Mouse (Mus musculus): ENCODE results near the gene Hist1h2ag. TPM values are rescaled to one million over a fixed set of nuclear protein-coding genes. Genes with fewer than 3 reads are reported as not detected.
A peak's percentile ranks its signal among the peaks of the same experiment; 100 is the strongest.

Hist1h2ag gene
- total and polyA plus RNA-seq, 2 experiments from 2014 or later: 4.8 to 193 TPM

DNA sequence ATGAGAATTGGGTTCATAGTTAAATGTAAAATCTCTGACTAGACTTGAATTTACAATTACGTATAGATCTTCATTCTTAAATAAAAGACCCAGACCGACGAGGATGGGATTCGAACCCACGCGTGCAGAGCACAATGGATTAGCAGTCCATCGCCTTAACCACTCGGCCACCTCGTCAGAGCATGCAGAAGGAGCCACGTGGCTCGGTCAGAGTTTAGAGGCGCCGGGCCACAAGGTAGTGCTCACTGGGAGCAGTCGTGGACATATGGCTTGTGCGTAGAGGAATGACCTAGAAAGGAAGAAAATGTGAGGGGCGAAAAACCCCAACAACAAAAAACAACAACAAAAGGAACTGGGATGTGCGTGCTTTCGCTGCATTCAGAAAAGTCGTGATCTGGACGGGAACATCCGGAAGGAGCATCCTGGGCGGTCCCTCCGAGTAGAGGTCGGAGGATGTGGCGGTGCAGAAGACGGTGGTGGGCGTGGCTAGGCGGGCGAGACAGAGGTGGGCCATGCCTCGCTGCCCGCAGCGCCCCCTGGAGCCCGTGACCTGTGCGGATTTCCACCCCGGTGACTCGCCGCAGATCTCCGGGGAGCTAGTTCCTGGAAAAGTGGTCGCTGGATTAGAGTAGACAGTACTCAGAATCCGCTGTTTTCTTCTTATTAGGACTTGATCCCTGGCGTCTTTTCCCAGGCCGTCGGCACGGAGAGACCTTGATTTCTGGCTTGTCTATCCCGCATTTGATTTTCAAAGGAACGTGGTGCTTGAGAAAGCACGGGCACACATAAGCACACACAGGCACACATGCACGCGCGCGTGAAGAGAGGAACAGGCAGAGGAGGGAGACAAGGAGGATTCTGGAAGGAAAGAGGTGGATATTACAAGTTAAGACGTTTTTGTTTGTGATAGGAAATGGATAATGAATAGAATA is 8.1 kb upstream of the Hist1h2ag start:
- Histone ChIP-seq H3K4me3 (ENCODE audit: low read depth, low read length) (peak overlapping the region; percentile 58), H3K36me3 (ENCODE audit: insufficient read depth) (no peaks in the 10 kb centered on the region), H3K4me1 (ENCODE audit: insufficient read depth) (no peaks in the 10 kb centered on the region), H3K27me3 (ENCODE audit: insufficient read depth, low read length) (no peaks in the 10 kb centered on the region), H3K9ac (peak overlapping the region; percentile 72), H3K27ac (ENCODE audit: low read depth, low read length) (peak overlapping the region; percentile 89), H3K9me3 (ENCODE audit: low read length) (no peaks in the 10 kb centered on the region), H3K4me2 (ENCODE audit: low read depth) (peak overlapping the region; percentile 54)
- peak; percentile 84 for TF ChIP-seq CTCF (IDR thresholded peaks at IDR 0.05; ENCODE audit: low read depth)
- ATAC-seq: peak; percentile 93
- peak; percentile 92 for DNase-seq
- WGBS: under 1% methylated on average over 52 of the region's 52 CpGs

DNA sequence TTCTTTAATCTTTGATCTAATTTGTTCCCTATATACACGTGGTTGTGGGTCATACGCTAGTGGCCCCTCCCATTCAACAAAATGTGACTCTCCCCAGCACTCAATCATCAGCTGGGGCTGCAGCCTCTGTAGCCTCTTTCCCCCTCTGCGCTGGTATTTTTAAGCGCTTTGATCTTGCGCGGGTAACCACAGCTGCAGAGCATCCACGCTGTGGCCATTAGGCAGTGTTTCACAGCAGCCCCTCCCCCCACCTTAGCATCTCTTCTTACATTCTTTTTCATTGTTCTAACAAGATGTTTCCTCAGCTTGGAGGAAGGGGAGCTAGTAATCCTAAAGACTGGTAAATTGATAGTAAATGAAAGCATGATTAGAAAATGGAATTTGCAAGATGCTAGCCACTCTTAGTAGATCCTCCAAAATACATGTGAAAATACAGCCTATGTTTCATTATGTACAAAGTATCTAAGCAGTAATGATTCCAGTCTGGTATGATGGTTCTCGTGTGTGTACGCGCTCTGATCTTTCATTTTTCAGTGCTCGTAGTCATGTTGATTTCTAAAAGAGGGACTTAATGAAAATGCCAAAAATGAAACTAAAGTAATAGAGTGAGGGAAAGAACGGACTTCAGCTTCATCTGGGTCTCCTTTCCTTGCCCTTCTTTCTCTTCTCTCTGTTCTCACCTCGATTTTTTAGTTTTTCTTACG is 7.1 kb upstream of the Hist1h2ag start:
- peak; percentile 81 for DNase-seq
- Histone ChIP-seq H3K4me3 (ENCODE audit: low read depth, low read length) (peak overlapping the region; percentile 58), H3K9me3 (ENCODE audit: low read length) (no peaks in the 10 kb centered on the region), H3K27me3 (ENCODE audit: insufficient read depth, low read length) (no peaks in the 10 kb centered on the region), H3K4me1 (ENCODE audit: insufficient read depth) (no peaks in the 10 kb centered on the region), H3K36me3 (ENCODE audit: insufficient read depth) (no peaks in the 10 kb centered on the region), H3K27ac (ENCODE audit: low read depth, low read length) (peak overlapping the region; percentile 89), H3K4me2 (ENCODE audit: low read depth) (peak overlapping the region; percentile 54), H3K9ac (peak overlapping the region; percentile 72)
- no peak for TF ChIP-seq CTCF (IDR thresholded peaks at IDR 0.05; ENCODE audit: low read depth)
- WGBS: 2% methylated on average over 14 of the region's 14 CpGs
- ATAC-seq: peak; percentile 61

DNA sequence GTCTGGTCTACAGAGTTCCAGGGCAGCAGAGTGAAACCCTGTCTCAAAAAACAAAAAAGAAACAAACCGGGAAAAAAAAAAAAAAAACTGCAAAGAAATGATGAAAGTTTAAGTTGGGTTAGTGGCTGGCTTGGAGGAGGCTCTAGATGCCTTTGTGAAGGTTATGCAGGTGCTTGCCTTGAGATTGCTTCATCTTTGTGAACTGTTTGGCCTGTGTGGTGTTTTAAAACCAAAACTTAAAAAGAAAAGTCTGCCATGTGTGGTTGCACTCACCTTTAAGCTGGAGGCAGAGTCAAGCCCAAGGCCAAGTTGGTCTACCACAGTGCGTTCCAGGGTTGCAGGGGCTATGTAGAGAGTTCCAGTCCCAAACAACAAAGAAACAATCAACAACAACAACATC is 6.3 kb upstream of the Hist1h2ag start:
- DNase-seq (no peak), ATAC-seq (no peak)
- Histone ChIP-seq H3K9me3 (ENCODE audit: low read length) (no peaks in the 10 kb centered on the region), H3K27me3 (ENCODE audit: insufficient read depth, low read length) (no peaks in the 10 kb centered on the region), H3K4me2 (ENCODE audit: low read depth) (no peak overlapping the region), H3K4me1 (ENCODE audit: insufficient read depth) (no peaks in the 10 kb centered on the region), H3K4me3 (ENCODE audit: low read depth, low read length) (no peak overlapping the region), H3K27ac (ENCODE audit: low read depth, low read length) (no peak overlapping the region), H3K9ac (no peak overlapping the region), H3K36me3 (ENCODE audit: insufficient read depth) (no peaks in the 10 kb centered on the region)
- WGBS: 84% methylated on average over 2 of the region's 2 CpGs
- no peak for TF ChIP-seq CTCF (IDR thresholded peaks at IDR 0.05; ENCODE audit: low read depth)

DNA sequence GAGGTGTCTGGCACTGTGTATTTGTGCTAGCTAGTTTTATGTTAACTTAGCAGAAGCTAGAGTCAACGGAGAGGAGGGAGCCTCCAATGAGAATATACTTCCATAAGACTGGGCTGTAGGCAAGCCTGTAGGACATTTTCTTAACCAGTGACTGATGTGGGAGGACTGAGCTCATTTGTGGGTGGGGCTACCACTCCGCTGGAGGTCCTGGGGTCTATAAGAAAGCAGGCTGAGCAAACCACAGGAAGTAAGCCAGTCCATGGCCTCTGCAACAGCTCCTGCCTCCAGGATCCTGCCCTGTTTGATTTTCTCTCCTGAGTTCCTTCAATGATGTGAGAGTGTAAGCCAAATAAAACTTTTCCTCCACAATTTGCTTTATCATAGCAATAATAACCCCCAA is 2.6 kb upstream of the Hist1h2ag start:
- H3K4me2 ChIP-seq (ENCODE audit: low read depth): no peak overlapping the region
- H3K36me3 ChIP-seq (ENCODE audit: insufficient read depth): no peaks in the 10 kb centered on the region
- H3K27ac ChIP-seq (ENCODE audit: low read depth, low read length): no peak overlapping the region
- no peak overlapping the region for H3K9ac ChIP-seq
- WGBS: 75% methylated on average over 2 of the region's 2 CpGs
- no peak for DNase-seq
- H3K4me1 ChIP-seq (ENCODE audit: insufficient read depth): peaks cover 5% of the 10 kb centered on the region
- no peak for ATAC-seq
- H3K27me3 ChIP-seq (ENCODE audit: insufficient read depth, low read length): no peaks in the 10 kb centered on the region
- TF ChIP-seq CTCF (IDR thresholded peaks at IDR 0.05; ENCODE audit: low read depth): no peak
- no peaks in the 10 kb centered on the region for H3K9me3 ChIP-seq (ENCODE audit: low read length)
- no peak overlapping the region for H3K4me3 ChIP-seq (ENCODE audit: low read depth, low read length)

DNA sequence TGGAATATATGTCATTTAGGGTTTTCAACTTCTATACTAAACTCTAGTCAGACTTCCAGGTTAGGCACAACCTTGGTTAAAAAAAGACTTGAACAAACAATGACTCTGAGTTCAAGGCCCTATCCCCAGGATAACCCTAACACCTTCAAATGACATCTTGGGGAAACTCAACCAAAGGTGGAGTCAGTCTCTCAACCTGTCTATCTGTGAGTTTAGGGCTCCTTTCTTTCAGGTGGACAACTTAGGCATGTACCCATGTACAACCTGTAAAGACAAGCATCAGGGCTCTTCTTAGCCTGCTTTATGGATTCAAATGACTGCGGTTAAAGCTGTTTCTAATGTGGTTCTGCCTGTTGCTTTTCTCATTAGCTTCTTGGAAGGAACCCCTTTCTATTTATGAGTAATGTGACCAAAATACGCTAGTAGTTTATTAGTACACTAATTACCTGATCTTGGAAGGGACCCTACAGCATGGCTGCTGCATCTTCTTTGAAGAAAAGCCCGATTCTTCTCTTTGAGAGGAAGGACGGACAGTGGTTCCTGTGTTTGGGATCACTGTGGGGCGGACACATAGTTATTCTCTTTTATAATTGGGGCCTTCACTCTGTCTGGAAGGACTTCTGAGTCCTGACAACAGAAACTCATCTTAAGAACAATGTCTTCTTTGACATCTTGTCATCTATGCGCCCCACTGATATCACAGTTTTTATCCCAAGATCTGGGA is 1.9 kb upstream of the Hist1h2ag start:
- H3K36me3 ChIP-seq (ENCODE audit: insufficient read depth): no peaks in the 10 kb centered on the region
- no peak overlapping the region for H3K4me2 ChIP-seq (ENCODE audit: low read depth)
- H3K27ac ChIP-seq (ENCODE audit: low read depth, low read length): no peak overlapping the region
- H3K9ac ChIP-seq: no peak overlapping the region
- peaks cover 11% of the 10 kb centered on the region for H3K4me1 ChIP-seq (ENCODE audit: insufficient read depth)
- DNase-seq (no peak), ATAC-seq (no peak)
- no peak for TF ChIP-seq CTCF (IDR thresholded peaks at IDR 0.05; ENCODE audit: low read depth)
- no peaks in the 10 kb centered on the region for H3K27me3 ChIP-seq (ENCODE audit: insufficient read depth, low read length)
- WGBS: 78% methylated on average over 6 of the region's 6 CpGs
- no peaks in the 10 kb centered on the region for H3K9me3 ChIP-seq (ENCODE audit: low read length)
- H3K4me3 ChIP-seq (ENCODE audit: low read depth, low read length): no peak overlapping the region

DNA sequence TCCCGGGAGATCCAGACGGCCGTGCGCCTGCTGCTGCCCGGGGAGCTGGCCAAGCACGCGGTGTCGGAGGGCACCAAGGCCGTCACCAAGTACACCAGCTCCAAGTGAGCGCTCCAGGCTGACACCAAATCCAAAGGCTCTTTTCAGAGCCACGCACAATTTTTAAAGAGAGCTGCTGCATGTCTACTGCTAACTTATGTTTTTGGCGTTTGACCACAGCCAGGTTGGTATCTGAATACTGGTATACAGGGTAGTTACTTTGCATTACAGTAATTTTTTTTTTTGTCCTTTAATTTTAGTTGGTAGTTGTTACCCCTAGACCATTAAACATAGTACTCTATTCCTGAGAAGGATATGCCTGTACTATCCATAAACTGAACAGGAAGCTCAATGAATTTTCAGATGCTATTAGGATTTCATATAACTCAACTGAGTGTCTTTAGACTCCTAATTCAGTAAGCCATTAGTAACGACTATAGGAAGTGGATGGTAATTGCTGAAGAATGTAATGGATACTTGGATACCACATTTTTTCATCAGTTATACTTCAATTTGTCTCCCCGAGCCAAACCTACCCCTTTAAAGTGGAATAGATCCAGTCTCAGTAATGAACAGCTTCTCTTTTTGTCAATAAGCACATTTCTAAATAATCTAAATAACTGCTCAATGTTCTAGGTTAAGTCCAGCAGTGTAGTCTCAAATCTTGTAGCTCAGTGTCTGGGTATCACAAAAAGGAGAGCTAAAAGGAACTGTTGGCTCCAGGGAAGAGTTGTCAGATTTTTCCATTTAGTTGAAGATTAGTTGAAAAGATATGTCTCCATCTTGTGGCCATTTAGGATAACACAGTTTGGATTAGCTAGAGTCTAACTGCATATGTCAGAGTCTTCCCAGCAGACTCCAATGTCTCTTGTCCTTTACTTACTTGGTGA is 1.0 kb upstream of the Hist1h2ag start:
- no peaks in the 10 kb centered on the region for H3K9me3 ChIP-seq (ENCODE audit: low read length)
- peak overlapping the region; percentile 44 for H3K4me2 ChIP-seq (ENCODE audit: low read depth)
- DNase-seq (peak; percentile 76), ATAC-seq (peak; percentile 12)
- H3K9ac ChIP-seq: no peak overlapping the region
- H3K27ac ChIP-seq (ENCODE audit: low read depth, low read length): no peak overlapping the region
- H3K4me3 ChIP-seq (ENCODE audit: low read depth, low read length): peak overlapping the region; percentile 35
- peaks cover 11% of the 10 kb centered on the region for H3K4me1 ChIP-seq (ENCODE audit: insufficient read depth)
- no peaks in the 10 kb centered on the region for H3K36me3 ChIP-seq (ENCODE audit: insufficient read depth)
- TF ChIP-seq CTCF (IDR thresholded peaks at IDR 0.05; ENCODE audit: low read depth): peak; percentile 74
- under 1% methylated on average over 10 of the region's 14 CpGs for WGBS
- H3K27me3 ChIP-seq (ENCODE audit: insufficient read depth, low read length): no peaks in the 10 kb centered on the region

Data from forebrain, postnatal 0 days (tissue).